Comparison of ENCODE assay signal across 19 mouse cellular contexts in genomic region chr17:44612002-44612401, GRCm38 (mm10).
"Had no signal": no experiment of that assay in that cellular context is flagged by ENCODE, and none has a peak within 500 bp of the region (broad histone marks: within the 10 kb centered on the region; RNA-seq: fewer than 3 reads in every experiment).

No protein-coding gene starts in this region.

- H3K4me2 ChIP-seq: embryonic facial prominence, embryonic 12.5 days; embryonic facial prominence, embryonic 15.5 days; forebrain, embryonic 12.5 days; forebrain, embryonic 13.5 days had no signal

- H3K27ac ChIP-seq: embryonic facial prominence, embryonic 12.5 days; embryonic facial prominence, embryonic 15.5 days; forebrain, embryonic 10.5 days; forebrain, embryonic 12.5 days; forebrain, embryonic 13.5 days; gastrocnemius, adult 2 months; heart, adult 2 months had no signal

- ATAC-seq: forebrain, embryonic 13.5 days; forebrain, embryonic 14.5 days; forebrain, embryonic 16.5 days; forebrain, postnatal 0 days had no signal

- H3K4me3 ChIP-seq: embryonic facial prominence, embryonic 10.5 days; embryonic facial prominence, embryonic 12.5 days; embryonic facial prominence, embryonic 13.5 days; embryonic facial prominence, embryonic 15.5 days; erythroblast, embryonic 14.5 days; forebrain, embryonic 10.5 days; forebrain, embryonic 12.5 days; forebrain, embryonic 13.5 days; gastrocnemius, adult 2 months; heart, adult 2 months had no signal

- H3K36me3 ChIP-seq: embryonic facial prominence, embryonic 10.5 days; forebrain, embryonic 10.5 days; forebrain, embryonic 12.5 days had no signal

- H3K9me3 ChIP-seq: embryonic facial prominence, embryonic 10.5 days; embryonic facial prominence, embryonic 12.5 days; embryonic facial prominence, embryonic 13.5 days; embryonic facial prominence, embryonic 15.5 days; forebrain, embryonic 10.5 days; forebrain, embryonic 12.5 days; forebrain, embryonic 13.5 days had no signal

- DNase-seq: cerebellum, adult 8-10 months; forebrain, postnatal 0 days; gastrocnemius, adult 2 months; gastrocnemius, postnatal 10 days; gastrocnemius, postnatal 25 days; gastrocnemius, postnatal 36 days; heart, adult 11 months; heart, adult 18-20 months; heart, adult 2 months had no signal

- H3K9ac ChIP-seq: embryonic facial prominence, embryonic 12.5 days; embryonic facial prominence, embryonic 13.5 days; embryonic facial prominence, embryonic 15.5 days; forebrain, embryonic 12.5 days; forebrain, embryonic 13.5 days; forebrain, postnatal 0 days had no signal

- H3K27me3 ChIP-seq: embryonic facial prominence, embryonic 12.5 days; embryonic facial prominence, embryonic 15.5 days; forebrain, embryonic 12.5 days; forebrain, embryonic 13.5 days had no signal
